ENCODE assay signal across 8 mouse cellular contexts in genomic region chrX:56610318-56610694, GRCm38 (mm10). TPM values are rescaled to one million over a fixed set of nuclear protein-coding genes. Genes with fewer than 3 reads are reported as not detected.
DNase-seq lines count a peak whose midpoint lies in the region; ATAC-seq and TF ChIP-seq lines count a peak whose summit lies in the region.

No protein-coding gene starts in this region.

- no peak for TF ChIP-seq EP300 in heart, adult 2 months (IDR thresholded peaks at IDR 0.05; ENCODE audit: insufficient read depth, low read depth, low read length)
- no peak for TF ChIP-seq EP300 in CH12.LX (IDR thresholded peaks at IDR 0.05; ENCODE audit: low read length)

- peak overlapping the region; percentile 61; the same call in 1 of the 2 replicates for H3K27ac ChIP-seq in heart, adult 2 months
- no peak overlapping the region for H3K27ac ChIP-seq in CH12.LX (ENCODE audit: insufficient read depth, low read depth)
- peak overlapping the region; percentile 85 for H3K27ac ChIP-seq in embryonic facial prominence, embryonic 10.5 days (replicated peaks)
- H3K27ac ChIP-seq in intestine, embryonic 14.5 days (ENCODE audit: low read depth) = no peak overlapping the region; the same call in 1 of the 2 replicates
- no peak overlapping the region; the same call in 1 of the 2 replicates for H3K27ac ChIP-seq in midbrain, embryonic 11.5 days (ENCODE audit: low read depth, low read length)

- no peaks in the 10 kb centered on the region for H3K36me3 ChIP-seq in heart, adult 2 months (ENCODE audit: control insufficient read depth, insufficient read depth, low read length)
- no peaks in the 10 kb centered on the region for H3K36me3 ChIP-seq in CH12.LX (replicated peaks in 1 of 2; ENCODE audit: control insufficient read depth in 1 of 2, insufficient read depth in 1 of 2, low read length in 1 of 2)
- H3K36me3 ChIP-seq in embryonic facial prominence, embryonic 10.5 days (replicated peaks) = no peaks in the 10 kb centered on the region
- H3K36me3 ChIP-seq in intestine, embryonic 14.5 days (ENCODE audit: control insufficient read depth, insufficient read depth, low read length) = no peaks in the 10 kb centered on the region
- no peaks in the 10 kb centered on the region for H3K36me3 ChIP-seq in midbrain, embryonic 11.5 days (ENCODE audit: control insufficient read depth, insufficient read depth, low read length)

- dilution Hi-C loops in CH12.LX (cut with MboI; ENCODE audit: extremely low pct_ligation_motif_present, extremely low pct_unique_long_range_greater_than_20kb, low sequenced_read_pairs) = no loop called here

- peak overlapping the region; percentile 38 for H3K4me2 ChIP-seq in CH12.LX (ENCODE audit: insufficient read depth, low read depth, poor library complexity, severe bottlenecking)
- peak overlapping the region; percentile 55 for H3K4me2 ChIP-seq in intestine, embryonic 14.5 days (ENCODE audit: low read length)
- H3K4me2 ChIP-seq in midbrain, embryonic 11.5 days = peak overlapping the region; percentile 55

- no peaks in the 10 kb centered on the region for H3K79me2 ChIP-seq in heart, adult 2 months (replicated peaks; ENCODE audit: control insufficient read depth, insufficient read depth, low read length)
- no peaks in the 10 kb centered on the region for H3K79me2 ChIP-seq in CH12.LX (replicated peaks; ENCODE audit: control insufficient read depth, extremely low read depth, insufficient read depth, poor library complexity, severe bottlenecking)

- H3K9ac ChIP-seq in heart, adult 2 months (ENCODE audit: low read depth, low read length) = peak overlapping the region; percentile 89
- peak overlapping the region; percentile 72 for H3K9ac ChIP-seq in CH12.LX (ENCODE audit: insufficient read depth, low read depth)
- H3K9ac ChIP-seq in intestine, embryonic 14.5 days (ENCODE audit: low read length) = peak overlapping the region; percentile 56
- H3K9ac ChIP-seq in midbrain, embryonic 11.5 days (ENCODE audit: low read length) = peak overlapping the region; percentile 68

- in situ Hi-C loops in CH12.LX (cut with MboI; ENCODE audit: low pct_ligation_motif_present, low pct_unique_long_range_greater_than_20kb, low sequenced_read_pairs) = no loop called here

- H3K4me1 ChIP-seq in heart, adult 2 months (ENCODE audit: control insufficient read depth, insufficient read depth, low read length) = no peaks in the 10 kb centered on the region
- H3K4me1 ChIP-seq in CH12.LX (ENCODE audit: control insufficient read depth in 1 of 2, insufficient read depth in 2 of 2) = peaks cover 9 to 10% of the 10 kb centered on the region in 2 experiments; a peak in 2 of 4 replicates
- peaks cover 8% of the 10 kb centered on the region; the same call in 1 of the 2 replicates for H3K4me1 ChIP-seq in embryonic facial prominence, embryonic 10.5 days
- H3K4me1 ChIP-seq in intestine, embryonic 14.5 days (replicated peaks; ENCODE audit: control insufficient read depth, insufficient read depth, low read length) = peaks cover 3% of the 10 kb centered on the region; the same call in 1 of the 2 replicates
- peaks cover 2% of the 10 kb centered on the region; the same call in 1 of the 2 replicates for H3K4me1 ChIP-seq in midbrain, embryonic 11.5 days (ENCODE audit: control insufficient read depth, insufficient read depth, low read length)

- ATAC-seq in intestine, embryonic 14.5 days (replicated peaks; ENCODE audit: low FRiP score, low TSS enrichment, low read depth) = no peak; the same call in 1 of the 2 replicates
- ATAC-seq in midbrain, embryonic 11.5 days (ENCODE audit: low FRiP score) = peak; percentile 33; the same call in 1 of the 2 replicates

- no peak for TF ChIP-seq POLR2A in heart, adult 2 months (IDR thresholded peaks at IDR 0.05; ENCODE audit: insufficient read depth, low read depth, low read length)
- no peak for TF ChIP-seq POLR2A in CH12.LX (IDR thresholded peaks at IDR 0.05; ENCODE audit: low read depth, low read length)

- H3K27me3 ChIP-seq in heart, adult 2 months (ENCODE audit: control insufficient read depth, insufficient read depth, low read length) = no peaks in the 10 kb centered on the region
- no peaks in the 10 kb centered on the region for H3K27me3 ChIP-seq in CH12.LX (replicated peaks)
- H3K27me3 ChIP-seq in embryonic facial prominence, embryonic 10.5 days (replicated peaks; ENCODE audit: low read depth, poor library complexity, severe bottlenecking) = no peaks in the 10 kb centered on the region
- H3K27me3 ChIP-seq in intestine, embryonic 14.5 days (replicated peaks; ENCODE audit: control insufficient read depth, insufficient read depth, low read length) = no peaks in the 10 kb centered on the region
- H3K27me3 ChIP-seq in midbrain, embryonic 11.5 days (ENCODE audit: control insufficient read depth, insufficient read depth, low read length) = no peaks in the 10 kb centered on the region

- H3K9me3 ChIP-seq in CH12.LX (replicated peaks; ENCODE audit: low read length) = no peaks in the 10 kb centered on the region
- H3K9me3 ChIP-seq in embryonic facial prominence, embryonic 10.5 days = no peaks in the 10 kb centered on the region
- no peaks in the 10 kb centered on the region for H3K9me3 ChIP-seq in intestine, embryonic 14.5 days (ENCODE audit: control insufficient read depth, low read length)
- no peaks in the 10 kb centered on the region for H3K9me3 ChIP-seq in midbrain, embryonic 11.5 days (ENCODE audit: control insufficient read depth, low read length)

- WGBS in heart, adult 2 months = 10% methylated on average over 13 of the region's 13 CpGs
- WGBS in embryonic facial prominence, embryonic 10.5 days = 16% methylated on average over 13 of the region's 13 CpGs
- WGBS in intestine, embryonic 14.5 days = 13% methylated on average over 13 of the region's 13 CpGs
- WGBS in midbrain, embryonic 11.5 days = 18% methylated on average over 13 of the region's 13 CpGs

- no peak for TF ChIP-seq CTCF in heart, adult 2 months (IDR thresholded peaks at IDR 0.05)
- TF ChIP-seq CTCF in CH12.LX (conservative IDR thresholded peaks at IDR 0.05 in 1 of 2, IDR thresholded peaks at IDR 0.05 in 1 of 2; ENCODE audit: low read depth in 2 of 2, low read length in 2 of 2) = no peak

- intact Hi-C loops in heart, adult 2 months (cut with DNase I) = no loop called here
- intact Hi-C loops in heart, postnatal 36 days (cut with DNase I) = no loop called here

- TF ChIP-seq RAD21 in CH12.LX (IDR thresholded peaks at IDR 0.05; ENCODE audit: low read depth, low read length) = no peak

- DNase-seq in heart, adult 2 months = no peak
- DNase-seq in heart, postnatal 36 days = no peak
- no peak for DNase-seq in CH12.LX (ENCODE audit: extremely low read depth)
- peak; percentile 37 for DNase-seq in embryonic facial prominence, embryonic 10.5 days (ENCODE audit: low spot score)
- DNase-seq in intestine, embryonic 14.5 days (ENCODE audit: low spot score) = no peak
- DNase-seq in midbrain, embryonic 11.5 days (ENCODE audit: low spot score, missing footprints) = peak; percentile 92
- peak; percentile 8 to 20 for DNase-seq in thymus, adult 18-20 months
- DNase-seq in T-cell, adult 2 months (ENCODE audit: low spot score) = no peak

- peak overlapping the region; percentile 53 for H3K4me3 ChIP-seq in heart, adult 2 months
- H3K4me3 ChIP-seq in CH12.LX (replicated peaks in 1 of 3; ENCODE audit: low read depth in 2 of 3, low read length in 2 of 3, poor library complexity in 1 of 3) = peak overlapping the region; percentile 64 to 94 (median 66)
- H3K4me3 ChIP-seq in embryonic facial prominence, embryonic 10.5 days = peak overlapping the region; percentile 67
- H3K4me3 ChIP-seq in intestine, embryonic 14.5 days (ENCODE audit: low read depth, low read length) = peak overlapping the region; percentile 55
- H3K4me3 ChIP-seq in midbrain, embryonic 11.5 days (ENCODE audit: low read depth, low read length) = peak overlapping the region; percentile 48

TF ChIP-seq in CH12.LX, 34 proteins besides CTCF, POLR2A, EP300 and RAD21:
- TF ChIP-seq MAZ (IDR thresholded peaks at IDR 0.05; ENCODE audit: low read depth, low read length) = no peak
- no peak for TF ChIP-seq ZC3H11A (IDR thresholded peaks at IDR 0.05; ENCODE audit: low read depth, low read length)
- TF ChIP-seq ZMIZ1 (IDR thresholded peaks at IDR 0.05; ENCODE audit: low read depth, low read length) = no peak
- TF ChIP-seq MAFK (IDR thresholded peaks at IDR 0.05; ENCODE audit: insufficient replicate concordance, low read length) = no peak
- no peak for TF ChIP-seq IRF4 (IDR thresholded peaks at IDR 0.05; ENCODE audit: low read depth, low read length)

RNA-seq across cellular contexts. Expression of gene Slc9a6, which starts 0.7 kb away (rescaled TPM):
- total RNA-seq in heart, adult 2 months (2021) = 10 to 100 TPM; 22.2 to 22.4 TPM
- polyA plus RNA-seq in heart, adult 2 months (2012; rRNA removed) = 12.6 and 15.8 TPM in 2 replicates
- total RNA-seq in heart, postnatal 36 days (2021) = 10 to 100 TPM; 19.9 to 23.1 TPM
- total RNA-seq in CH12.LX (2012; rRNA removed) (6.9 and 7.6 TPM in 2 replicates), CH12.LX (2014; rRNA removed) (5.2 and 5.9 TPM in 2 replicates)
- 5.3 and 7.3 TPM in 2 replicates for polyA plus RNA-seq in CH12.LX (2012; ENCODE audit: insufficient read length, low read depth)
- polyA plus RNA-seq in embryonic facial prominence, embryonic 10.5 days (2016; fragmentation: Nextera tagmentation; extraction: Ambion mirVana) = 8.9 and 9.9 TPM in 2 replicates
- 8.5 and 9.5 TPM in 2 replicates for polyA plus RNA-seq in intestine, embryonic 14.5 days (2014; fragmentation: Nextera tagmentation; extraction: Ambion mirVana)
- polyA plus RNA-seq in midbrain, embryonic 11.5 days (2014; fragmentation: Nextera tagmentation; extraction: Ambion mirVana) = 15.6 and 17.2 TPM in 2 replicates

RNA-seq across cellular contexts. Expression of gene Mmgt1, which starts 12.4 kb away (rescaled TPM):
- 10 to 100 TPM; 28.4 to 32.6 TPM for total RNA-seq in heart, adult 2 months (2021)
- 12.1 and 26.4 TPM in 2 replicates for polyA plus RNA-seq in heart, adult 2 months (2012; rRNA removed)
- 10 to 100 TPM; 30.9 to 31.1 TPM for total RNA-seq in heart, postnatal 36 days (2021)
- total RNA-seq in CH12.LX (2012; rRNA removed) (15.8 and 19.3 TPM in 2 replicates), CH12.LX (2014; rRNA removed) (37.8 and 40.7 TPM in 2 replicates)
- 16.5 and 17.0 TPM in 2 replicates for polyA plus RNA-seq in CH12.LX (2012; ENCODE audit: insufficient read length, low read depth)
- 34.4 and 37.1 TPM in 2 replicates for polyA plus RNA-seq in embryonic facial prominence, embryonic 10.5 days (2016; fragmentation: Nextera tagmentation; extraction: Ambion mirVana)
- 25.4 and 26.6 TPM in 2 replicates for polyA plus RNA-seq in intestine, embryonic 14.5 days (2014; fragmentation: Nextera tagmentation; extraction: Ambion mirVana)
- 50.9 and 51.6 TPM in 2 replicates for polyA plus RNA-seq in midbrain, embryonic 11.5 days (2014; fragmentation: Nextera tagmentation; extraction: Ambion mirVana)

Comparison
In these comparisons a context has a peak if more than half of its experiments do, and no peak if none do; other contexts are left out.
1. DNase-seq: peak in embryonic facial prominence, embryonic 10.5 days (single experiment), midbrain, embryonic 11.5 days (single experiment) and thymus, adult 18-20 months (2 of 2); none in heart, adult 2 months (0 of 2), heart, postnatal 36 days (0 of 2), CH12.LX (single experiment), intestine, embryonic 14.5 days (single experiment) and T-cell, adult 2 months (single experiment).
2. H3K27ac ChIP-seq: peak in heart, adult 2 months (single experiment) and embryonic facial prominence, embryonic 10.5 days (single experiment); none in CH12.LX (single experiment), intestine, embryonic 14.5 days (single experiment) and midbrain, embryonic 11.5 days (single experiment).
3. Peak in every context shown above with its lines, with median percentiles within 50 percentile points of each other: H3K4me3 ChIP-seq, H3K9ac ChIP-seq and H3K4me2 ChIP-seq.